Mouse (Mus musculus) forebrain, embryonic 13.5 days (tissue): ENCODE results near the gene Il1r1. TPM values are rescaled to one million over a fixed set of nuclear protein-coding genes. Genes with fewer than 3 reads are reported as not detected.

ENCODE experiments used
- ATAC-seq: fragments of 200-750 bp; cut with Nextera tagmentation; 2 replicates; pipeline ENCODE4 v1.8.0; 2017
- H3K27ac ChIP-seq: fragments of 300-500 bp; sonication (generic); 2 replicates; pipeline ENCODE4 v1.5.1; 2015; ENCODE audit warnings: inconsistent platforms, mild to moderate bottlenecking, moderate library complexity
- H3K27me3 ChIP-seq: fragments of 300-500 bp; sonication (generic); 2 replicates; pipeline ENCODE4 v1.6.1; 2015; ENCODE audit warnings: mild to moderate bottlenecking, inconsistent platforms
- H3K36me3 ChIP-seq: fragments of 300-500 bp; sonication (generic); 2 replicates; pipeline ENCODE4 v1.6.1; 2015; ENCODE audit warnings: mild to moderate bottlenecking, inconsistent platforms; ENCODE audit not compliant: poor library complexity, severe bottlenecking
- H3K4me1 ChIP-seq: fragments of 300-500 bp; sonication (generic); 2 replicates; pipeline ENCODE4 v1.6.1; 2015; ENCODE audit warnings: inconsistent platforms
- H3K4me2 ChIP-seq: fragments of 300-500 bp; sonication (generic); 2 replicates; pipeline ENCODE4 v1.6.1; 2015; ENCODE audit warnings: inconsistent platforms, mild to moderate bottlenecking, moderate library complexity
- H3K4me3 ChIP-seq: fragments of 300-500 bp; sonication (generic); 2 replicates; pipeline ENCODE4 v1.5.1; 2015; ENCODE audit warnings: mild to moderate bottlenecking, inconsistent platforms
- H3K9ac ChIP-seq: fragments of 300-500 bp; sonication (generic); 2 replicates; pipeline ENCODE4 v1.6.1; 2015; ENCODE audit warnings: mild to moderate bottlenecking, inconsistent platforms
- H3K9me3 ChIP-seq: fragments of 300-500 bp; sonication (generic); replicated peaks from 2 replicates; pipeline ENCODE4 v1.6.1; 2016; ENCODE audit warnings: inconsistent platforms
- WGBS: fragments of 180-500 bp; shearing (Covaris S2); methylation state at CpG from one replicate; pipeline ENCODE4 v1.1.7; 2015; 5-methylcytosine and 5-hydroxymethylcytosine counted together
- polyA plus RNA-seq: library from polyadenylated mRNA; unstranded; fragments of >200 nt; fragmentation: Nextera tagmentation; extraction: Ambion mirVana; gene quantifications from 2 replicates; pipeline ENCODE4 v1.2.1, GENCODE M21; 2015

The Il1r1 gene
- polyA plus RNA-seq, 1 experiment from 2014 or later, result 0.70 TPM

DNA sequence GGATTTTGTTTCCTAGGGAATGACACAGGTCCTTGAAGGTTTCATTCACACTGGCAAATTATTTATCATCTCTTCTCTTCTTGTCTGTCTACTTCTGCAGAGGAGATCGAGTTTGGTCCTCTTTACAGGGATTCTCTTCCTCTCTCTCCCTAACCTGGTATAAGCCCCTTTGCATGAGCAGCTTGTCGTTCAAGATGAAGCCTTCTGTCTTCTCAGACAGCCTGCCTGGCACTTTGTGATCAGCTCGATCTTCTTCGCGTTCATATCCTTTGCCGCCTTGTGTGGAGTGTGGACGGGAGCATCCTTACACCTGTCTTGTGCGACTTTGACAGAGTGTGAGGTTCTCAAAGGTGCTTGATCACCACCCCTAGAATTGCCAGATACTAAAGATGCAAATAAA is 105.3 kb downstream of the Il1r1 start:
- WGBS, result 90% methylated on average over 8 of the region's 8 CpGs
- peaks cover 18% of the 10 kb centered on the region for H3K27me3 ChIP-seq
- no peaks in the 10 kb centered on the region for H3K9me3 ChIP-seq
- no peaks in the 10 kb centered on the region for H3K36me3 ChIP-seq
- H3K4me1 ChIP-seq, result peaks cover 9% of the 10 kb centered on the region
- no peak for ATAC-seq
- H3K27ac ChIP-seq, result no peak overlapping the region
- H3K9ac ChIP-seq, result no peak overlapping the region
- H3K4me2 ChIP-seq, result no peak overlapping the region
- no peak overlapping the region for H3K4me3 ChIP-seq

GRCm38 (mm10) chr1:40339346-40339745 is 114.5 kb downstream of the Il1r1 start:
- Histone ChIP-seq H3K27ac (no peak overlapping the region), H3K27me3 (no peaks in the 10 kb centered on the region), H3K4me2 (no peak overlapping the region), H3K36me3 (no peaks in the 10 kb centered on the region), H3K4me3 (no peak overlapping the region), H3K9ac (no peak overlapping the region), H3K9me3 (no peaks in the 10 kb centered on the region), H3K4me1 (no peaks in the 10 kb centered on the region)
- 81% methylated on average over 1 of the region's 1 CpGs for WGBS
- ATAC-seq, result no peak

DNA sequence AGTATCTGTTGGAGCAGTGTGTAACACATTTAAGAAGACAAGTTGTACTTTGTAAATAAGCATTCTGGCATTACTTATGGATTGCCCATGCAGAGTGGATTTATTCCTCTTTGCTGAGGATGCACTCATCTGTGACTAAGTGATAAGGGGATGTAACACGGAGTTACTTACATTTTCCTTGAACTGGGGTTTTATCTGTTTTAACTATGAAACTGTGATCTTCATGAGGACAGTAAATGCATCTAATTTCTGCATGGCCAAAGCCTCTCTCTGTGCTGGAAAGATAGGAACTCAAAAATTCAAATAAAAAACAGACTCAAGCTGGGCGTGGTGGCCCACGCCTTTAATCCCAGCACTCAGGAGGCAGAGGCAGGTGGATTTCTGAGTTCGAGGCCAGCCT is 115.2 kb downstream of the Il1r1 start:
- Histone ChIP-seq H3K4me2 (no peak overlapping the region), H3K27ac (no peak overlapping the region), H3K4me3 (no peak overlapping the region), H3K9ac (no peak overlapping the region), H3K4me1 (no peaks in the 10 kb centered on the region), H3K36me3 (no peaks in the 10 kb centered on the region), H3K27me3 (no peaks in the 10 kb centered on the region), H3K9me3 (no peaks in the 10 kb centered on the region)
- ATAC-seq, result no peak
- WGBS, result 91% methylated on average over 4 of the region's 4 CpGs

- H3K9ac ChIP-seq, result no peak overlapping the region
- H3K27ac ChIP-seq, result no peak overlapping the region
- no peaks in the 10 kb centered on the region for H3K27me3 ChIP-seq
- no peaks in the 10 kb centered on the region for H3K9me3 ChIP-seq
- no peaks in the 10 kb centered on the region for H3K36me3 ChIP-seq
- 85% methylated on average over 4 of the region's 4 CpGs for WGBS
- no peaks in the 10 kb centered on the region for H3K4me1 ChIP-seq
- H3K4me3 ChIP-seq, result no peak overlapping the region
- ATAC-seq, result no peak
- H3K4me2 ChIP-seq, result no peak overlapping the region
Measured at GRCm38 (mm10) chr1:40352158-40352903, 127.5 kb downstream of the Il1r1 start.

- Histone ChIP-seq H3K4me2 (no peak overlapping the region), H3K9ac (no peak overlapping the region), H3K4me3 (no peak overlapping the region), H3K27ac (no peak overlapping the region), H3K9me3 (no peaks in the 10 kb centered on the region), H3K36me3 (no peaks in the 10 kb centered on the region), H3K27me3 (no peaks in the 10 kb centered on the region), H3K4me1 (no peaks in the 10 kb centered on the region)
- 46% methylated on average over 2 of the region's 2 CpGs for WGBS
- ATAC-seq, result no peak
Measured at GRCm38 (mm10) chr1:40352904-40353286, 128.0 kb downstream of the Il1r1 start.

DNA sequence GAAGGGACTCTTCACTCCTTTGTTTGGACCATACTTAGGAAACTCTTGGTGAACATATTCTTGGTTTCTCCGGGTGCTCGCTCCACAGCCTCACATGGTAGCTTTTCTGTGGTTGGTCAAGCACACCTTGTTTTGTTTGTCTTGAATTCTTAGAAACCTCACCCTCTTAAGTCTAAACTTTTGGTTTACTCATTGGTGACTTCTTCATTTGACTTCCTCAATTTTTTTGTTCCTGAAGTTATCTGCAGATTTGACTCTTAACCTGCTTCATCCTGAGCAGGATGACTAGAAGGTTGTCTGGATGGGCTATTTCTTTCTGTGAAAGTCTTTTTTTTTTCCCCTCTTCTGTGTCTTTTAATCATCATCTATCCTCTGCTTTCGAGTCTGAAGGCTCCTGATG is 129.8 kb downstream of the Il1r1 start:
- Histone ChIP-seq H3K4me3 (no peak overlapping the region), H3K36me3 (no peaks in the 10 kb centered on the region), H3K4me1 (no peaks in the 10 kb centered on the region), H3K27ac (no peak overlapping the region), H3K4me2 (no peak overlapping the region), H3K9me3 (no peaks in the 10 kb centered on the region), H3K9ac (no peak overlapping the region), H3K27me3 (no peaks in the 10 kb centered on the region)
- WGBS, result 94% methylated on average over 3 of the region's 3 CpGs
- no peak for ATAC-seq

DNA sequence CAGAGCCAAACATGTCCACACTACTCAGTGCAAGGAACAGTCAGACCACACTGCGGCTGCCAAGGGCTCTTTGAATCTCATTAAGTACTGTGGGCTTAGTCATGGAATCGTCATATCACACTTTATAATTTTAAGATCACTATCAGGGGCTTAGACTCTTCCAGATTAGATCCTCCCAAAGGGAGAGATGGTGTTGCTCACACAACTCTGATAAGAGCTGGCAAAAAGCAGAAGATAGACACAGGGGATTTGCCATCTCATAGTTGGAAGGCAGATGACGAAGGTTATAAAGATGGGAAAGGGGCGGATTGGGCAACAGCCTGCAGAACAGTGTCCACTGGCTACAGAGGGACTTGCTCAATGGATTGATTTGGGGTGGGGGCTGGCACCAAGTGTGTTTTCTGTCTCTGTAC is 130.6 kb downstream of the Il1r1 start:
- no peak for ATAC-seq
- H3K4me2 ChIP-seq, result no peak overlapping the region
- H3K4me1 ChIP-seq, result no peaks in the 10 kb centered on the region
- WGBS, result 90% methylated on average over 4 of the region's 4 CpGs
- H3K9ac ChIP-seq, result no peak overlapping the region
- no peak overlapping the region for H3K27ac ChIP-seq
- H3K27me3 ChIP-seq, result no peaks in the 10 kb centered on the region
- no peaks in the 10 kb centered on the region for H3K9me3 ChIP-seq
- H3K4me3 ChIP-seq, result no peak overlapping the region
- no peaks in the 10 kb centered on the region for H3K36me3 ChIP-seq

DNA sequence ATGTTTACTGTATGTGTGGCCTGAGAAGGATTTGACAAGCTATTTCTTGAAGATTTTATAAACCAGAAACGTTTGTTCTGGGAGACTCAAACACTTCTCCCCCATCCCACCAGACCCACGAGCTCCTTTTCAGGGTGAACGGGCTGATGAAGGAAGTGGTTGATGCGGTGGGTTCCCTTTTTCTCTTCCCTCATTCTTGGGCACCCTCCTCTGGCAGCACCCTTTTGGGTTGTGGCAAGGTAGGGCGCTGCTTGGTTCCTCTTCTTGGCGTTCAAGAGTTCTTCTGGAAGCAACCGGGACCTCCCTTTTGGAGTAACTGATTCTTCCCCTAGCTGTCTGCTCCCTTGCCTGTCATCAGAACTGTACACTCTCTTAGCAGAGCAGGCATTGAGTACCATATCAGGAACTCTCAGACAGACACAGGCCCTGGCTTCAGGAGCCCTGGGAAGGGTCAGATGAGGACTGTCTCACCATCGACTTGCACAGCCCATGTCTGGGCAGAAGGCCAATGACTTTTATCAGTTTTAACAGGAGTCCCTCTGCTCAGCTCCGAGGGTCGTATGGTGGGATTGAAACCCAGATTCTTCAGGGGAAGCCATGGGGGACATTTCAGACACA is 131.1 kb downstream of the Il1r1 start:
- Histone ChIP-seq H3K27ac (no peak overlapping the region), H3K4me3 (no peak overlapping the region), H3K4me2 (no peak overlapping the region), H3K9me3 (no peaks in the 10 kb centered on the region), H3K4me1 (no peaks in the 10 kb centered on the region), H3K27me3 (no peaks in the 10 kb centered on the region), H3K36me3 (no peaks in the 10 kb centered on the region), H3K9ac (no peak overlapping the region)
- 90% methylated on average over 10 of the region's 10 CpGs for WGBS
- ATAC-seq, result no peak

DNA sequence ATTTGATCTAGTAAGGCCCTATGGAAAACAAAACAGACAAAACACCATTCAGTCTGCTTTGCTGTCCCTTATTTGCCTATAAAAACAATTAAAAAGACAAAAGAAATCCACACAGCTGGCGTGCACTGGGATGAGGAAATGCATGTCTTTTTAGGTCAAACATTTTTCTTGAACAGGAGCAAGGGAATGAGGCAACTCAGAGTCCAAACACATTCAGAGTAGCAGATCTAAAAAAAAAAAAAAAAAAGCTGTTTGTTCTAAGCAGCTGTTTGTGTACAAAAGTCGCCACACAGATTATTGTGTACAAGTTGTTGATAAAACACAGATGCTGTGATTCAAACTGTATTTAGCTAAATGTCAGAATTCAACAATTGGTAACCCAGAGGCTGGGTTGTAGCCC is 133.0 kb downstream of the Il1r1 start:
- no peak overlapping the region for H3K27ac ChIP-seq
- H3K9ac ChIP-seq, result no peak overlapping the region
- no peak overlapping the region for H3K4me2 ChIP-seq
- no peak overlapping the region for H3K4me3 ChIP-seq
- no peak for ATAC-seq
- no peaks in the 10 kb centered on the region for H3K27me3 ChIP-seq
- WGBS, result 32% methylated on average over 2 of the region's 2 CpGs
- H3K9me3 ChIP-seq, result no peaks in the 10 kb centered on the region
- no peaks in the 10 kb centered on the region for H3K4me1 ChIP-seq
- no peaks in the 10 kb centered on the region for H3K36me3 ChIP-seq

- 68% methylated on average over 2 of the region's 2 CpGs for WGBS
- Histone ChIP-seq H3K9me3 (no peaks in the 10 kb centered on the region), H3K27me3 (no peaks in the 10 kb centered on the region), H3K27ac (no peak overlapping the region), H3K4me2 (no peak overlapping the region), H3K4me1 (no peaks in the 10 kb centered on the region), H3K36me3 (no peaks in the 10 kb centered on the region), H3K4me3 (no peak overlapping the region), H3K9ac (no peak overlapping the region)
- ATAC-seq, result no peak
Measured at GRCm38 (mm10) chr1:40358351-40358750, 133.5 kb downstream of the Il1r1 start.

GRCm38 (mm10) chr1:40358771-40359181 is 133.9 kb downstream of the Il1r1 start:
- Histone ChIP-seq H3K9me3 (no peaks in the 10 kb centered on the region), H3K36me3 (no peaks in the 10 kb centered on the region), H3K27me3 (no peaks in the 10 kb centered on the region), H3K4me2 (no peak overlapping the region), H3K4me3 (no peak overlapping the region), H3K27ac (no peak overlapping the region), H3K9ac (no peak overlapping the region), H3K4me1 (no peaks in the 10 kb centered on the region)
- no peak for ATAC-seq
- 90% methylated on average over 4 of the region's 4 CpGs for WGBS

- Histone ChIP-seq H3K9ac (no peak overlapping the region), H3K27me3 (no peaks in the 10 kb centered on the region), H3K36me3 (no peaks in the 10 kb centered on the region), H3K4me3 (no peak overlapping the region), H3K4me2 (no peak overlapping the region), H3K4me1 (no peaks in the 10 kb centered on the region), H3K9me3 (no peaks in the 10 kb centered on the region), H3K27ac (no peak overlapping the region)
- 80% methylated on average over 2 of the region's 2 CpGs for WGBS
- ATAC-seq, result no peak
Measured at GRCm38 (mm10) chr1:40359731-40360130, 134.9 kb downstream of the Il1r1 start.

DNA sequence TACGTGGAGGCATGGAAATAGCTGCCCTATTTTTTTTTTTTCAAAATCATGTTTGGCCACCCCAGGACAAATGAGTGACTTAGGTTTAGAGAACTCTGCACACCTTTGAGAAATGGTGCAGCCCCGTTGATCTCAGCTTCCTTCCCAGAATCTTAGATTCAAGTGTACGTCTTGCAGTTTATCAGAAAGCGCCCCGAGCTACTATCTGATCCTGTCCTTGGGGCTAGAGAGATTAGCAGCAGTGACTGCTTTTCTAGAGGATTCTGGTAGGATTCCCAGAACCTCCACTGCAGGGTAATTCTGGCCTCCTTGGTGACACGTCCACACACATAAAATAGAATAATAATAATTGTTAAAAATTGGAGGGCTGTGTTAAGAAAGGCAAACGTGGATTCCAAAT is 136.1 kb downstream of the Il1r1 start:
- Histone ChIP-seq H3K27ac (no peak overlapping the region), H3K4me3 (no peak overlapping the region), H3K27me3 (no peaks in the 10 kb centered on the region), H3K9me3 (no peaks in the 10 kb centered on the region), H3K36me3 (no peaks in the 10 kb centered on the region), H3K4me1 (no peaks in the 10 kb centered on the region), H3K9ac (no peak overlapping the region), H3K4me2 (no peak overlapping the region)
- 66% methylated on average over 7 of the region's 7 CpGs for WGBS
- no peak for ATAC-seq
